Mouse (Mus musculus): ENCODE measurements around the gene Oasl2. TPM values are rescaled to one million over a fixed set of nuclear protein-coding genes. Genes with fewer than 3 reads are reported as not detected.

The Oasl2 gene
- polyA plus RNA-seq, 1 experiment, result 6.9 TPM

GRCm38 (mm10) chr5:114921551-114922365 lies 25.0 kb downstream of the Oasl2 start:
- no peak for DNase-seq
- TF ChIP-seq POLR2A (IDR thresholded peaks at IDR 0.05; ENCODE audit: borderline replicate concordance, insufficient read depth, low read length) (no peak), CTCF (IDR thresholded peaks at IDR 0.05; ENCODE audit: borderline replicate concordance, insufficient read depth, low read depth, low read length) (no peak)
- H3K27me3 ChIP-seq (ENCODE audit: control insufficient read depth, insufficient read depth, low read length), result no peaks in the 10 kb centered on the region
- peaks cover 4% of the 10 kb centered on the region; the same call in 1 of the 2 replicates for H3K4me1 ChIP-seq (ENCODE audit: control insufficient read depth, insufficient read depth, low read length)
- 75% methylated on average over 19 of the region's 19 CpGs for WGBS
- H3K4me3 ChIP-seq (replicated peaks; ENCODE audit: insufficient read depth, low read depth, low read length), result no peak overlapping the region
- H3K27ac ChIP-seq (ENCODE audit: insufficient read depth, low read length), result no peak overlapping the region

- Histone ChIP-seq H3K27me3 (ENCODE audit: control insufficient read depth, insufficient read depth, low read length) (no peaks in the 10 kb centered on the region), H3K4me3 (replicated peaks; ENCODE audit: insufficient read depth, low read depth, low read length) (no peak overlapping the region), H3K27ac (ENCODE audit: insufficient read depth, low read length) (no peak overlapping the region), H3K4me1 (ENCODE audit: control insufficient read depth, insufficient read depth, low read length) (peaks cover 4% of the 10 kb centered on the region; the same call in 1 of the 2 replicates)
- no peak for DNase-seq
- TF ChIP-seq CTCF (IDR thresholded peaks at IDR 0.05; ENCODE audit: borderline replicate concordance, insufficient read depth, low read depth, low read length), result no peak
- TF ChIP-seq POLR2A (IDR thresholded peaks at IDR 0.05; ENCODE audit: borderline replicate concordance, insufficient read depth, low read length), result no peak
- WGBS, result 59% methylated on average over 10 of the region's 10 CpGs
These were observed 25.6 kb downstream of the Oasl2 start for GRCm38 (mm10) chr5:114922366-114922731.

- 19% methylated on average over 15 of the region's 15 CpGs for WGBS
- H3K4me3 ChIP-seq (replicated peaks; ENCODE audit: insufficient read depth, low read depth, low read length), result peak within 1 kb of the TSS; percentile 14
These were observed 26.3 kb downstream of the Oasl2 start, which contains the start of gene Oasl1 for GRCm38 (mm10) chr5:114922998-114923473. Gene Oasl1, plus strand, starts transcription at chr5:114923240.

GRCm38 (mm10) chr5:114926153-114926684 lies 29.5 kb downstream of the Oasl2 start:
- no peak for TF ChIP-seq POLR2A (IDR thresholded peaks at IDR 0.05; ENCODE audit: borderline replicate concordance, insufficient read depth, low read length)
- no peak for TF ChIP-seq CTCF (IDR thresholded peaks at IDR 0.05; ENCODE audit: borderline replicate concordance, insufficient read depth, low read depth, low read length)
- Histone ChIP-seq H3K27me3 (ENCODE audit: control insufficient read depth, insufficient read depth, low read length) (no peaks in the 10 kb centered on the region), H3K4me1 (ENCODE audit: control insufficient read depth, insufficient read depth, low read length) (peaks cover 4% of the 10 kb centered on the region; the same call in 1 of the 2 replicates), H3K4me3 (replicated peaks; ENCODE audit: insufficient read depth, low read depth, low read length) (no peak overlapping the region), H3K27ac (ENCODE audit: insufficient read depth, low read length) (no peak overlapping the region)
- DNase-seq, result no peak
- 59% methylated on average over 1 of the region's 1 CpGs for WGBS

More at GRCm38 (mm10) chr5:114922998-114923473, 26.3 kb downstream of the Oasl2 start, which contains the start of gene Oasl1:
- H3K27ac ChIP-seq (ENCODE audit: insufficient read depth, low read length), result no peak within 1 kb of the TSS
- DNase-seq, result peak in 1 of 2 experiments; percentile 24
- no peaks in the 10 kb centered on the region for H3K27me3 ChIP-seq (ENCODE audit: control insufficient read depth, insufficient read depth, low read length)
- peaks cover 4% of the 10 kb centered on the region; the same call in 1 of the 2 replicates for H3K4me1 ChIP-seq (ENCODE audit: control insufficient read depth, insufficient read depth, low read length)
- TF ChIP-seq POLR2A (IDR thresholded peaks at IDR 0.05; ENCODE audit: borderline replicate concordance, insufficient read depth, low read length) (no peak), CTCF (IDR thresholded peaks at IDR 0.05; ENCODE audit: borderline replicate concordance, insufficient read depth, low read depth, low read length) (no peak)

- 64% methylated on average over 9 of the region's 9 CpGs for WGBS
- Histone ChIP-seq H3K4me3 (replicated peaks; ENCODE audit: insufficient read depth, low read depth, low read length) (no peak overlapping the region), H3K27me3 (ENCODE audit: control insufficient read depth, insufficient read depth, low read length) (no peaks in the 10 kb centered on the region), H3K27ac (ENCODE audit: insufficient read depth, low read length) (no peak overlapping the region), H3K4me1 (ENCODE audit: control insufficient read depth, insufficient read depth, low read length) (peaks cover 4% of the 10 kb centered on the region; the same call in 1 of the 2 replicates)
- no peak for DNase-seq
- no peak for TF ChIP-seq CTCF (IDR thresholded peaks at IDR 0.05; ENCODE audit: borderline replicate concordance, insufficient read depth, low read depth, low read length)
- TF ChIP-seq POLR2A (IDR thresholded peaks at IDR 0.05; ENCODE audit: borderline replicate concordance, insufficient read depth, low read length), result no peak
These were observed 30.0 kb downstream of the Oasl2 start for GRCm38 (mm10) chr5:114926753-114927152.

GRCm38 (mm10) chr5:114931626-114932025 lies 34.9 kb downstream of the Oasl2 start:
- TF ChIP-seq POLR2A (IDR thresholded peaks at IDR 0.05; ENCODE audit: borderline replicate concordance, insufficient read depth, low read length) (no peak), CTCF (IDR thresholded peaks at IDR 0.05; ENCODE audit: borderline replicate concordance, insufficient read depth, low read depth, low read length) (no peak)
- Histone ChIP-seq H3K4me1 (ENCODE audit: control insufficient read depth, insufficient read depth, low read length) (no peaks in the 10 kb centered on the region), H3K4me3 (replicated peaks; ENCODE audit: insufficient read depth, low read depth, low read length) (no peak overlapping the region), H3K27me3 (ENCODE audit: control insufficient read depth, insufficient read depth, low read length) (no peaks in the 10 kb centered on the region), H3K27ac (ENCODE audit: insufficient read depth, low read length) (no peak overlapping the region)
- WGBS, result 64% methylated on average over 5 of the region's 5 CpGs
- no peak for DNase-seq

GRCm38 (mm10) chr5:114933206-114933605 lies 36.5 kb downstream of the Oasl2 start:
- Histone ChIP-seq H3K27me3 (ENCODE audit: control insufficient read depth, insufficient read depth, low read length) (no peaks in the 10 kb centered on the region), H3K4me1 (ENCODE audit: control insufficient read depth, insufficient read depth, low read length) (no peaks in the 10 kb centered on the region), H3K4me3 (replicated peaks; ENCODE audit: insufficient read depth, low read depth, low read length) (no peak overlapping the region), H3K27ac (ENCODE audit: insufficient read depth, low read length) (no peak overlapping the region)
- DNase-seq, result no peak
- no peak for TF ChIP-seq POLR2A (IDR thresholded peaks at IDR 0.05; ENCODE audit: borderline replicate concordance, insufficient read depth, low read length)
- TF ChIP-seq CTCF (IDR thresholded peaks at IDR 0.05; ENCODE audit: borderline replicate concordance, insufficient read depth, low read depth, low read length), result no peak
- WGBS, result 73% methylated on average over 8 of the region's 8 CpGs
